Mouse (Mus musculus): ENCODE results near the gene Txlng.
A peak's percentile ranks its signal among the peaks of the same experiment; 100 is the strongest.
"Not testable (repeated sequence)": the region's sequence is repeated elsewhere in the genome, so short reads cannot be mapped to it uniquely, and the experiment has no call there.

Txlng gene

GRCm38 (mm10) chrX:162829203-162829708, at the start of gene Txlng:
Gene Txlng (minus strand): TSS chrX:162829454.
- DNase-seq (ENCODE audit: low spot score in 2 of 2): peak; percentile 89 to 95

DNA sequence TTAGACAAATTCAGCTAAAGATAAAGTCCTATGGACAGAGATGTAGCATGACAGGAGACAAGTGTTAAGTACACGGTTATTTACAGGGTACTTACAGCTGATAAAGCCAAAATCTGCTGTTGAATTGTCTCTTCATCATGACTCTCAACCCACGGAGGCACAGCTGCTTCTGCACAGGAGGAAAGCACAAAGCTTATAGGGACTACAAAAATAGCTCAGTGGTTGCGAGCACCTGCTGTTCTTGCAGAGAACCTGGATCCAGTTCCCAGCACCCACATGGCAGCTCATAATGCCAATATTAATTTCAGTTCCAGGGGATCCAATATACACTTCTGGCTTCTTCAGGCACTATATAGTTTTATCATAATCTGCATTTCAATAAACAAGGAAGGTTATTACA, 49.0 kb upstream of the Txlng start:
- DNase-seq (ENCODE audit: low spot score in 2 of 2): no peak

GRCm38 (mm10) chrX:162873761-162874160, 44.5 kb upstream of the Txlng start:
- no peak for DNase-seq (ENCODE audit: low spot score in 2 of 2)

GRCm38 (mm10) chrX:162871734-162872517, 42.7 kb upstream of the Txlng start:
- DNase-seq (ENCODE audit: low spot score in 2 of 2): peak in 1 of 2 experiments; percentile 34

- DNase-seq (ENCODE audit: low spot score in 2 of 2): peak in 1 of 2 experiments; percentile 5
Measured at GRCm38 (mm10) chrX:162868294-162868965, 39.2 kb upstream of the Txlng start.

GRCm38 (mm10) chrX:162848682-162849081, 19.4 kb upstream of the Txlng start:
- no peak for DNase-seq (ENCODE audit: low spot score in 2 of 2)

- DNase-seq (ENCODE audit: low spot score in 2 of 2): no peak
Measured at GRCm38 (mm10) chrX:162845531-162845930, 16.3 kb upstream of the Txlng start.

DNA sequence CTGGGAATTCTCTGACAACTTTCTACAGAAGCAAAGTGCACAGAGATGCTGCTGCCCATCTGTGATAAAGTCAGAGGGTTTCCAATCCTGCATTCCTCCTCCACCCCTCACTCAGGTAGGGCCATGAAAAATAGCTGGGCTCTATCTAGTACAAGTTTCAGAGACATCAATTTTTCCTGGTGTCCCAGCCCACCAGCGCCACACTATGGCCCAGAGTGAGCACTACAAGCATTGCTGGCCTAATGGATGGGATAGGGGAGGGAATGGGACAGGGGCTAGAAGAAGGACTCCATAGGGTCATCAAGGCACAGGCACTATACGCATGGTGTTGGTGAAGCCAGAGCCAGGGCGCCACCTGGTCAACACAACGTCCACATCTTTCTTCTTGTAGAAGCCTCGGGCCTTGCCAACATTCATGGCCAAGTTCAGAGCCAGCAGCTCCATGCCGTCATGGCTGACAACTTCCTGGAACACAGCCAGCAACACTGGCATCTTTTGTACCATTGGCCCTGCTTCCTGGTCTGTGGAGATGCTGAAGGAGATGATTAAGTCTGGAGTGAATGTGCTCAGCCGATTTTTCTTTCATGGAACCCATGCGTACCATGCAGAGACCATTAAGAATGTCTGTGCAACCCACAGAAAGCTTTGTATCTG, 15.3 kb upstream of the Txlng start:
- DNase-seq (ENCODE audit: low spot score in 2 of 2): no peak

- no peak for DNase-seq (ENCODE audit: low spot score in 2 of 2)
Measured at GRCm38 (mm10) chrX:162832101-162832500, 2.8 kb upstream of the Txlng start.

- no peak for DNase-seq (ENCODE audit: low spot score in 2 of 2)
Measured at GRCm38 (mm10) chrX:162831542-162831941, 2.3 kb upstream of the Txlng start.

GRCm38 (mm10) chrX:162831036-162831435, 1.8 kb upstream of the Txlng start:
- no peak for DNase-seq (ENCODE audit: low spot score in 2 of 2)

GRCm38 (mm10) chrX:162830313-162830712, 1.1 kb upstream of the Txlng start:
- not testable (repeated sequence) for DNase-seq (ENCODE audit: low spot score in 2 of 2)

GRCm38 (mm10) chrX:162829741-162830140, 487 bp upstream of the Txlng start:
- DNase-seq (ENCODE audit: low spot score in 2 of 2): no peak

GRCm38 (mm10) chrX:162828783-162829182, 471 bp downstream of the Txlng start:
- no peak for DNase-seq (ENCODE audit: low spot score in 2 of 2)

DNA sequence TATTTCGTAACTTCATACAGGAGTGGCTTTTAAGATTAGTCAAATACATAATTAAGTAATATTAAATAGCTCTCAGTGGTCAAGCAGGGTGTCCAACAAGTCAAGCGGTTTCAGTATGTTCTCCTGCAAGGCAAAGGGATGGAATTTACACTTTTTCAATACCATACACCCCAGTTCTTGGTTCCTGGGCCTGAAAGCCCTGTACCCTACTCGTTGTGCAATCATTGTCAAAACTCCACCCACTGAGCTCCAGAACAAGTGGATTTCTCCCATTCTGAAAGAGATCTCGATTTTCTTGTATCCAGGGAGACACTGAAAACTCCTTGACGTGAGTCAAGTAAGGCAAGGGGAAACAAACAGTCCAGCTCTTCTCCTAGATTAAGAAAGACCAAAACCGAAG, 1.2 kb downstream of the Txlng start:
- DNase-seq (ENCODE audit: low spot score in 2 of 2): peak in 1 of 2 experiments; percentile 12

DNA sequence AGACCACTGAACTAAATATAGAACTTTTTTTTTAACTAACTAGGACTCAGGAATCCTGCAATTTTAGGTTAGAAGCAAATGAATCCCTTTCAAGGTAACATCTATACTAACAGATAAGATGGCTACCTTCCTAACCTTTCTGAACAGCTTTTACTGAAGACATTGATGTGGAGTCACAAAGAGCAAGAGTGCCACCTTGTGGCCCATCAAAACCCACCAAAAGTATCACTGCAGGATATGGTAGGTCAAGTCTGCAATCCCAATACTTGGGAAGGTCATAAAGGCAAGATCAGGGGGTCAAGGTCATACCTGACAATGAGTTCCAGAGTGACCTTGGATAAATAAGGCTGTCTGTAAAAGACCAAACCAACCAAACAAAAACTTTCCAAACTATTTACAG, 28.9 kb downstream of the Txlng start:
- peak; percentile 6 to 11 for DNase-seq (ENCODE audit: low spot score in 2 of 2)

GRCm38 (mm10) chrX:162791392-162791791, 37.9 kb downstream of the Txlng start:
- not testable (repeated sequence) for DNase-seq (ENCODE audit: low spot score in 2 of 2)

DNA sequence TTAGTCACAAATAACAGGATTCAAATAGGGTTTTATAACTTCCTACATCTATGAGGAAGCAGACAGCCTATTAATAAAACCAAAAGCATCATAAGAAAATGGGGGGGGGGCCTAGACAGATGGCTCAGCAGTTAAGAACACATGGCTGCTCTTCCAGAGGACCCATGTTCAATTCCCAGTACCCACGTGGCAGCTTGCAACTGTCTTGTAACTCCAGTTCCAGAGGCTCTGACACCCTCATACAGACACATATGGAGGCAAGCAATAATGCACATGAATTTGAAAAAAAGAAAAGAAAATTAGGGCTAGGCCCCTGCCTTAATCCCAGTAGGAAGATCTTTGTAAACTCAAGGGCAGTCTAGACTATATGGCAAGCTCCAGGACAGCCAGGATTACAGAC, 40.9 kb downstream of the Txlng start:
- DNase-seq (ENCODE audit: low spot score in 2 of 2): no peak

GRCm38 (mm10) chrX:162770726-162771125, 58.5 kb downstream of the Txlng start:
- DNase-seq (ENCODE audit: low spot score in 2 of 2): no peak

DNA sequence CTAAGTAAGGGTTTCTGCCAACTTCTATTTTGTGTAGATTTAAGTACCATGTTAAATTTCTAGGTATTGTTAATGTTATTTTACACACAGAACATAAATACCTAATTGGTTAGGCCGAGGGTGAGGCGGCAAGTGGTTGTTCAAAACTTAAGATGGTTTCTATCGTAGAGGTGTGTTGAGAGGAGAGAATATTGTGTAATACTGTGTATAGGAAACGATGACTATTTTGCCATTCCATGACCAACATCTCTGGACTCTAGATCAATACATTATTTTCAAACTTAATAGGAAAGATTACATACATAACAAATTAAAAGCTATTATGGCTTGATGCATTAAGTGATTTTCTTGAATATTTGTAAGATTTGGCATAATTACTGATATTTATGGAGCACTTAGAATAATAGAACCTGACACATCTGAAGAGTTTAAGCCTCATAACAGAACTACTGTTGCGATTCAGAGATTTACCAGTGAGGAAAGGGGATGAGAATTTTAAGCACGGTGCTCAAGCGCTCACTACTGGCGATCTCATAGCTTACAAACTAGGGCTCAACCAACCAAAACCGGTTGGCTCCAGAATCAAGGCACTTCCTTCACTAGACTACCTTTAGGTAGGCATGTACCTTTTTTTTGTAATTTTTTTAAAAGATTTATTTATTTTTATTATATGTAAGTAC, 67.4 kb downstream of the Txlng start:
- no peak for DNase-seq (ENCODE audit: low spot score in 2 of 2)

GRCm38 (mm10) chrX:162760958-162761515, 68.2 kb downstream of the Txlng start:
- peak in 1 of 2 experiments; percentile 6 for DNase-seq (ENCODE audit: low spot score in 2 of 2)

Data from urinary bladder, postnatal 36 days (tissue).